Mouse (Mus musculus): ENCODE measurements around the gene Olfr235. TPM values are rescaled to one million over a fixed set of nuclear protein-coding genes. Genes with fewer than 3 reads are reported as not detected.
"Not testable (repeated sequence)": the region's sequence is repeated elsewhere in the genome, so short reads cannot be mapped to it uniquely, and the experiment has no call there.

Olfr235 gene
- not detected in 2 replicates for polyA plus RNA-seq (2015; fragmentation: Nextera tagmentation; extraction: Ambion mirVana)

DNA sequence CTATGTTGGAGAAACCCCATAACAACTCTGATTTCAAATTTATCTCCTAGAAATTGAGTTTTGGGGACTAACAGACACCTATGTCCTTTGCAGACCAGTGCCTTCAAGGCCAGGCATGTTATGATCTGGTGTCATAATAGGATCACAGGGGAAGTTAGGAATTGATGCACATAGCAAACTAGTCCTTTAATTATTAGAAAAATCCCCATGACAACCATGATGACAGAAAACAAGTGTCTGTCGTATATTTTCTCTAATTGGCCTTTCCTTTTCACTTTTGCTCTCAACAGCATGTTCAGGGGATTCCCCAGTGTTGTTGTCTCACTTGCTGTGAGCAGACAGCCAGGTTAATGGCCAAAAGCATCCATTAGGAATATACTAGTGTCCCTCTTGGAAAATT lies at the start of gene Olfr235:
Gene Olfr235 (plus strand): TSS at position 301 of the 400 bp plus-strand sequence.
- no peak within 1 kb of the TSS for H3K27ac ChIP-seq (replicated peaks)
- H3K4me2 ChIP-seq, result no peak within 1 kb of the TSS
- no peaks in the 10 kb centered on the region for H3K27me3 ChIP-seq (replicated peaks)
- no peaks in the 10 kb centered on the region for H3K4me1 ChIP-seq
- H3K36me3 ChIP-seq, result no peaks in the 10 kb centered on the region
- ATAC-seq (ENCODE audit: extremely low read depth, insufficient number of reproducible peaks, low FRiP score, low TSS enrichment), result no peak
- no peaks in the 10 kb centered on the region for H3K9me3 ChIP-seq
- WGBS, result 51% methylated on average over 1 of the region's 1 CpGs
- H3K9ac ChIP-seq, result no peak within 1 kb of the TSS
- no peak within 1 kb of the TSS for H3K4me3 ChIP-seq

DNA sequence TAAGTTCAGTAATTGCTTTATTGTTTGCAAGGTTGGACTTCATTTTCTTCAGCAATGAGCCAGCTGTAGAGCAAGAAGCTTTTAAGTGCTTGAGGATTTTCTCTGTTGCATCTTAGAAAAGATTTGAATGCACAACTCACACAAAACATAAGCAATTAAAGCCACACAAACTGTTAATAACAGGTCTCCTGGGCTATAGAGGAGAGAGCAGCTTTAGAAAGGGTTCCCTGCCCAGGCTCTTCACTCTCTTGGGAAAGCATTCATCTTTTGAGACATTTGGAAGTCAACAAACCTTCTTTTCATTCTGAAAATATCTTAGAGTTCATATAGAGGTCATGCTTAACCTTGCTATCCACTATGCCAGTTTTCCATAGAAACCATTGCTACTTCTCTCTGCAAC lies 28.3 kb upstream of the Olfr235 start, which contains the start of gene Olfr1432:
Gene Olfr1432 (minus strand): TSS at position 101 of the 400 bp plus-strand sequence.
- H3K4me2 ChIP-seq, result not testable (repeated sequence)

DNA sequence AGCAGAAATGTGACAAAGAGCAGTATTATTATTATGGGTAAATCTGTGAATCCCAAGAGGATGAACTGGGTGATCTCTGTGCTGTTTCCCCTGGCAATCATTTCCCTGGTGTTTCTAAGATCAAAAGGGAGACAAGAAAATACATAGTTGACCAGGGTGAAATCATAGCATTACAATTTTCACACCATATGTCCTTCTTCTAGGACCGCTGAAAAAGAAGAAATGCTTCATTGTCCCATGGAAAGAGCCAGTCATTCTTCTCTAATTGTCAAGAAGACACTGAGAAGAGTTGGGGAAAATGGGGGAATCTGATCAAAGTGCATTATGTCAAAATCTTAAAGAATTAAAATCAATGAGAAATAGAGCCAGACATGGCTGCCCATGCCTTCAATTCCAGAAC lies 19.3 kb upstream of the Olfr235 start, which contains the start of gene Olfr262:
Gene Olfr262 (minus strand): TSS at position 101 of the 400 bp plus-strand sequence.
- no peaks in the 10 kb centered on the region for H3K27me3 ChIP-seq (replicated peaks)
- WGBS, result 65% methylated on average over 1 of the region's 1 CpGs

More for the DNA sequence above, 28.3 kb upstream of the Olfr235 start, which contains the start of gene Olfr1432:
- not testable (repeated sequence) for ATAC-seq (ENCODE audit: extremely low read depth, insufficient number of reproducible peaks, low FRiP score, low TSS enrichment); H3K9ac ChIP-seq; H3K4me3 ChIP-seq; H3K36me3 ChIP-seq; H3K27ac ChIP-seq (replicated peaks); H3K27me3 ChIP-seq (replicated peaks); H3K4me1 ChIP-seq; H3K9me3 ChIP-seq

DNA sequence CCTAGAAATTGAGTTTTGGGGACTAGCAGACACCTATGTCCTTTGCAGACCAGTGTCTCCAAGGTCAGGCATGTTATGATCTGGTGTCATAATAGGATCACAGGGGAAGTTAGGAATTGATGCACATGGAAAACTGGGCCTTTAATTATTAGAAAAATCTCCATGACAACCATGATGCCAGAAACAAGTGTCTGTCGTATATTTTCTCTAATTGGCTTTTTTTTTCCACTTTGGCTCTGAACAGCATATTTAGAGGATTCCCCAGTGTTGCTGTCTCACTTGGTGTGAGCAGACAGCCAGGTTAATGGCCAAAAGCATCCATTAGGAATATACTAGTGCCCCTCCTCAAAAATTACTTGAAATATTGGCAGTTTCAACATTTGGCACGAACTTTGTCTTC lies 18.7 kb downstream of the Olfr235 start, which contains the start of gene Olfr1434:
Gene Olfr1434 (plus strand): TSS at position 301 of the 400 bp plus-strand sequence.
- H3K4me3 ChIP-seq, result no peak within 1 kb of the TSS
- no peak within 1 kb of the TSS for H3K27ac ChIP-seq (replicated peaks)
- WGBS, result 65% methylated on average over 2 of the region's 2 CpGs
- no peak for ATAC-seq (ENCODE audit: extremely low read depth, insufficient number of reproducible peaks, low FRiP score, low TSS enrichment)
- no peak within 1 kb of the TSS for H3K9ac ChIP-seq
- H3K36me3 ChIP-seq, result no peaks in the 10 kb centered on the region
- no peaks in the 10 kb centered on the region for H3K27me3 ChIP-seq (replicated peaks)
- H3K9me3 ChIP-seq, result no peaks in the 10 kb centered on the region
- no peaks in the 10 kb centered on the region for H3K4me1 ChIP-seq
- no peak within 1 kb of the TSS for H3K4me2 ChIP-seq

More for the DNA sequence above, 19.3 kb upstream of the Olfr235 start, which contains the start of gene Olfr262:
- Histone ChIP-seq H3K27ac (replicated peaks) (no peak within 1 kb of the TSS), H3K9ac (no peak within 1 kb of the TSS), H3K4me1 (no peaks in the 10 kb centered on the region), H3K9me3 (no peaks in the 10 kb centered on the region), H3K36me3 (no peaks in the 10 kb centered on the region), H3K4me2 (no peak within 1 kb of the TSS), H3K4me3 (no peak within 1 kb of the TSS)
- ATAC-seq (ENCODE audit: extremely low read depth, insufficient number of reproducible peaks, low FRiP score, low TSS enrichment), result no peak

DNA sequence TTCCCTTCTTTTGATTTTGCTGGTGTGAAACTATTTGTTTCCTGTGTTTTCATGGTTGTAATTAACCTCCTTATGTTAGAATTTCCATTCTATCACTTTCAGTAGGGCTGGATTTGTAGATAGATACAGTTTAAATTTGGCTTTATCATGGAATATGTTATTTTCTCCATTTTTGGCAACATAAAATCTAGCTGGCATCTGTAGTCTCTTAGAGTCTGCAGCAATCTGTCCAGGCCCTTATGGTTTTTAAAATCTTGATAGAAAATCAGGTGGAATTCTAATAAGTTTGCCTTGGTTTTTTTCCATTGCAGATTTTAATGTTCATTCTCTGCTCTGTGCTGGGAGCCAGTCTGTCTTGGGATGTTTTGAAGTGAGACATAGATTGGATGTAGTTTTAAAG lies 32.1 kb downstream of the Olfr235 start:
- Histone ChIP-seq H3K9me3 (no peaks in the 10 kb centered on the region), H3K4me1 (no peaks in the 10 kb centered on the region), H3K36me3 (no peaks in the 10 kb centered on the region), H3K9ac (no peak overlapping the region), H3K4me3 (no peak overlapping the region), H3K27ac (replicated peaks) (no peak overlapping the region), H3K4me2 (no peak overlapping the region), H3K27me3 (replicated peaks) (no peaks in the 10 kb centered on the region)
- no peak for ATAC-seq (ENCODE audit: extremely low read depth, insufficient number of reproducible peaks, low FRiP score, low TSS enrichment)

DNA sequence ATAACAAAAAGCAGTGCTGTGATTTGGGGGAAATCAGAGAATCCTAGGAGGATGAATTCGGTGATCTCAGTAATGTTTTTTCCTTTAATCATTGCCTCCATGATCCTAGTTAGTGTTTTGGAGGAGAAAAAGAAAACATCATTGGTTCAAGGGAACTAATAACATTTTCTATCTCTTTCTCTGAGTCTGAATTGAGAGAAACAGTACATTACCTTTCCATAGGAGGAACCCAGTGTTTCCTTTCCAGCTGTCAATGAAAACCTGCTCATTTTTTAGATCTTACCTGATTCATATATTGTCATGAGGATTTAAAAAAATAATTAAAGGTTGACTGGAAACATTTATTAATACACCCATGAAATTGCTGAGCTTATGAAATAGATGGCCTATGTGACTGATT lies 38.2 kb downstream of the Olfr235 start, which contains the start of gene Olfr1436:
Gene Olfr1436 (minus strand): TSS at position 101 of the 400 bp plus-strand sequence.
- H3K4me1 ChIP-seq; H3K27me3 ChIP-seq (replicated peaks); ATAC-seq (ENCODE audit: extremely low read depth, insufficient number of reproducible peaks, low FRiP score, low TSS enrichment); H3K4me3 ChIP-seq; H3K36me3 ChIP-seq; H3K9ac ChIP-seq; H3K4me2 ChIP-seq; H3K9me3 ChIP-seq; H3K27ac ChIP-seq (replicated peaks): not testable (repeated sequence)
- 52% methylated on average over 1 of the region's 1 CpGs for WGBS

Other genes starting within 250 kb of the Olfr235 start
- gene Olfr1423, start 219.7 kb upstream of the Olfr235 start, polyA plus RNA-seq (2015; fragmentation: Nextera tagmentation; extraction: Ambion mirVana), result not detected in 2 replicates
- not detected in 2 replicates for gene Olfr1424, start 198.3 kb upstream of the Olfr235 start, polyA plus RNA-seq (2015; fragmentation: Nextera tagmentation; extraction: Ambion mirVana)
- not detected in 2 replicates for gene Olfr1425, start 183.3 kb upstream of the Olfr235 start, polyA plus RNA-seq (2015; fragmentation: Nextera tagmentation; extraction: Ambion mirVana)
- gene Olfr1426, start 169.0 kb upstream of the Olfr235 start, polyA plus RNA-seq (2015; fragmentation: Nextera tagmentation; extraction: Ambion mirVana), result not detected in 2 replicates
- not detected in 2 replicates for gene Olfr1427, start 157.7 kb upstream of the Olfr235 start, polyA plus RNA-seq (2015; fragmentation: Nextera tagmentation; extraction: Ambion mirVana)
- not detected in 2 replicates for gene Olfr1428, start 145.1 kb upstream of the Olfr235 start, polyA plus RNA-seq (2015; fragmentation: Nextera tagmentation; extraction: Ambion mirVana)
- not detected in 2 replicates for gene Olfr76, start 137.8 kb upstream of the Olfr235 start, polyA plus RNA-seq (2015; fragmentation: Nextera tagmentation; extraction: Ambion mirVana)
- gene Olfr1555-ps1, start 90.9 kb upstream of the Olfr235 start, polyA plus RNA-seq (2015; fragmentation: Nextera tagmentation; extraction: Ambion mirVana), result not detected in 2 replicates
- gene Olfr1431, start 60.4 kb upstream of the Olfr235 start, polyA plus RNA-seq (2015; fragmentation: Nextera tagmentation; extraction: Ambion mirVana), result not detected in 2 replicates
- gene Olfr1432, start 28.4 kb upstream of the Olfr235 start, polyA plus RNA-seq (2015; fragmentation: Nextera tagmentation; extraction: Ambion mirVana), result not detected in 2 replicates
- not detected in 2 replicates for gene Olfr262, start 19.4 kb upstream of the Olfr235 start, polyA plus RNA-seq (2015; fragmentation: Nextera tagmentation; extraction: Ambion mirVana)
- gene Olfr1434, start 18.8 kb downstream of the Olfr235 start, polyA plus RNA-seq (2015; fragmentation: Nextera tagmentation; extraction: Ambion mirVana), result not detected in 2 replicates
- gene Olfr1436, start 38.1 kb downstream of the Olfr235 start, polyA plus RNA-seq (2015; fragmentation: Nextera tagmentation; extraction: Ambion mirVana), result not detected in 2 replicates
- gene Olfr1437, start 64.1 kb downstream of the Olfr235 start, polyA plus RNA-seq (2015; fragmentation: Nextera tagmentation; extraction: Ambion mirVana), result not detected in 2 replicates
- gene Olfr1438-ps1, start 74.9 kb downstream of the Olfr235 start, polyA plus RNA-seq (2015; fragmentation: Nextera tagmentation; extraction: Ambion mirVana), result not detected in 2 replicates
- not detected in 2 replicates for gene Olfr1440, start 126.2 kb downstream of the Olfr235 start, polyA plus RNA-seq (2015; fragmentation: Nextera tagmentation; extraction: Ambion mirVana)
- gene Olfr1441, start 156.4 kb downstream of the Olfr235 start, polyA plus RNA-seq (2015; fragmentation: Nextera tagmentation; extraction: Ambion mirVana), result not detected in 2 replicates
- gene Pfpl, start 166.9 kb downstream of the Olfr235 start, polyA plus RNA-seq (2015; fragmentation: Nextera tagmentation; extraction: Ambion mirVana), result not detected in 2 replicates
- 0.29 and 0.39 TPM in 2 replicates for gene Mpeg1, start 199.7 kb downstream of the Olfr235 start, polyA plus RNA-seq (2015; fragmentation: Nextera tagmentation; extraction: Ambion mirVana)
- 1.5 and 1.9 TPM in 2 replicates for gene Dtx4, start 240.4 kb downstream of the Olfr235 start, polyA plus RNA-seq (2015; fragmentation: Nextera tagmentation; extraction: Ambion mirVana)

Measured in heart, embryonic 13.5 days (tissue).